Mouse (Mus musculus) G1E (cell line): ENCODE results near the gene Prok2.

Experiments used
- CTCF ChIP-seq: IDR thresholded peaks from 2 replicates; pipeline ENCODE4 v1.5.1; 2012; ENCODE audit warnings: low read depth, low read length, inconsistent platforms, mixed read lengths
- TAL1 ChIP-seq: conservative IDR thresholded peaks from 2 replicates; pipeline ENCODE4 v1.6.1; 2012; ENCODE audit warnings: low read depth, low read length, inconsistent platforms, mixed read lengths

DNA sequence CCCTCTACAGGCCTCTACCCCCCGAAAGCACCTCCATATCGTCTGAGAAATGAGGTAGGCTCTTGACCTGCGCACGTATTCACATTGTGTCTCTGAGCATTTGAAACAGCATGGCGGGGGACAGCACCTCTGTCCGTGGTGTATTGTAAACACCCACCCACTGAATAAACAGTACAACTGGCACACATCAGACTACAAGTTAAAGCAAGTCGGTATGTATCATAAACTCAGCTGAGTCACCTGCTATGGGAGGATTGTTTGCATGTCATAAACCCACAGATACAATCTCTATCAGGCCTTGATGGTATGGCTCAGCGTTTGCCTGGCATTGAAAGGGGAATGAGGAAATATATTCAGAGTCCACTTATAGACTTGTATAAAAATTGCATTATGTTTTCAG lies 48.9 kb downstream of the Prok2 start:
- TF ChIP-seq CTCF: no peak
- no peak for TF ChIP-seq TAL1
